ENCODE assay signal across 13 mouse cellular contexts in genomic region chr9:42083661-42084067, GRCm38 (mm10). TPM values are rescaled to one million over a fixed set of nuclear protein-coding genes. Genes with fewer than 3 reads are reported as not detected.
DNase-seq lines count a peak whose midpoint lies in the region.
"Had no signal": no experiment of that assay in that cellular context is flagged by ENCODE, and none has a peak within 500 bp of the region (broad histone marks: within the 10 kb centered on the region; RNA-seq: fewer than 3 reads in every experiment).

No protein-coding gene starts in this region.

- no peaks in the 10 kb centered on the region for H3K9me3 ChIP-seq in heart, embryonic 10.5 days
- H3K9me3 ChIP-seq: embryonic facial prominence, embryonic 12.5 days; lung, embryonic 15.5 days had no signal

- no peak overlapping the region for H3K27ac ChIP-seq in heart, embryonic 10.5 days
- H3K27ac ChIP-seq: embryonic facial prominence, embryonic 12.5 days; lung, embryonic 15.5 days had no signal

- no peaks in the 10 kb centered on the region for H3K27me3 ChIP-seq in heart, embryonic 10.5 days (ENCODE audit: insufficient read depth, poor library complexity, severe bottlenecking)
- H3K27me3 ChIP-seq: embryonic facial prominence, embryonic 12.5 days; lung, embryonic 15.5 days; Patski had no signal

- WGBS in heart, embryonic 10.5 days, result 68% methylated on average over 4 of the region's 4 CpGs

- intact Hi-C loops in heart, postnatal 25 days (cut with DNase I), result no loop called here

- no peak overlapping the region for H3K4me3 ChIP-seq in heart, embryonic 10.5 days
- H3K4me3 ChIP-seq: embryonic facial prominence, embryonic 12.5 days; lung, embryonic 15.5 days had no signal

- H3K4me1 ChIP-seq in heart, embryonic 10.5 days, result 0 out of 2 replicates have a peak, but pooled peaks cover 15% of the 10 kb centered on the region

- DNase-seq in heart, embryonic 10.5 days (ENCODE audit: low spot score), result peak; percentile 66
- DNase-seq in heart, postnatal 25 days (ENCODE audit: low spot score), result no peak
- DNase-seq in frontal cortex, postnatal 10 days (ENCODE audit: low spot score in 2 of 2), result peak; percentile 44 to 67
- peak; percentile 81 to 88 for DNase-seq in left cerebral cortex, adult 9 months (ENCODE audit: low spot score in 2 of 2)
- DNase-seq in right cerebral cortex, postnatal 25 days, result peak; percentile 70
- DNase-seq in adrenal gland, postnatal 14 days, result no peak
- no peak for DNase-seq in thymus, adult 18-20 months
- DNase-seq in kidney, adult 9 months, result no peak
- DNase-seq: adrenal gland, adult 8-10 months; cerebellum, adult 9-10 months had no signal

- peaks cover 3% of the 10 kb centered on the region; the same call in 1 of the 2 replicates for H3K36me3 ChIP-seq in heart, embryonic 10.5 days
- H3K36me3 ChIP-seq: embryonic facial prominence, embryonic 12.5 days; lung, embryonic 15.5 days had no signal

RNA-seq across cellular contexts. Expression of gene Sorl1, which starts 40.4 kb away (rescaled TPM):
- polyA plus RNA-seq in heart, embryonic 10.5 days (2016; fragmentation: Nextera tagmentation; extraction: Ambion mirVana), result 6.8 and 12.6 TPM in 2 replicates
- 10 to 100 TPM; 11.1 to 15.5 TPM for total RNA-seq in heart, postnatal 25 days (2021)
- total RNA-seq in adrenal gland, postnatal 14 days (2021), result 16.8 and 17.8 TPM in 2 replicates

Comparison
In these comparisons a context has a peak if more than half of its experiments do, and no peak if none do; other contexts are left out.
1. DNase-seq: peak in heart, embryonic 10.5 days (single experiment), frontal cortex, postnatal 10 days (2 of 2), left cerebral cortex, adult 9 months (2 of 2) and right cerebral cortex, postnatal 25 days (single experiment); none in heart, postnatal 25 days (single experiment), adrenal gland, postnatal 14 days (single experiment), thymus, adult 18-20 months (0 of 2) and kidney, adult 9 months (single experiment).